Mouse (Mus musculus) hindbrain, embryonic 11.5 days (tissue): Measurements from ENCODE around the gene Usp3. TPM values are rescaled to one million over a fixed set of nuclear protein-coding genes. Genes with fewer than 3 reads are reported as not detected.

Experiments used
- ATAC-seq: fragments of 200-750 bp; cut with Nextera tagmentation; 2 replicates; pipeline ENCODE4 v1.8.0; 2017; ENCODE audit warnings: mild to moderate bottlenecking, moderate TSS enrichment, moderate library complexity; ENCODE audit not compliant: low FRiP score
- DNase-seq: peaks from one replicate; pipeline ENCODE4 v3.0.0-alpha.2; 2015; ENCODE audit warnings: low spot score
- H3K27ac ChIP-seq: fragments of 300-500 bp; sonication (generic); 2 replicates; pipeline ENCODE4 v1.5.1; 2014; ENCODE audit warnings: mild to moderate bottlenecking, low read depth, low read length
- H3K27me3 ChIP-seq: fragments of 300-500 bp; sonication (generic); 2 replicates; pipeline ENCODE4 v1.6.1; 2014; ENCODE audit warnings: mild to moderate bottlenecking, low read length, moderate library complexity, mixed read lengths; ENCODE audit not compliant: control insufficient read depth, insufficient read depth
- H3K36me3 ChIP-seq: fragments of 300-500 bp; sonication (generic); 2 replicates; pipeline ENCODE4 v1.6.1; 2014; ENCODE audit warnings: mild to moderate bottlenecking, low read length, moderate library complexity, mixed read lengths; ENCODE audit not compliant: control insufficient read depth, insufficient read depth
- H3K4me1 ChIP-seq: fragments of 300-500 bp; sonication (generic); replicated peaks from 2 replicates; pipeline ENCODE4 v1.6.1; 2014; ENCODE audit warnings: low read length, mixed read lengths; ENCODE audit not compliant: control insufficient read depth, insufficient read depth
- H3K4me2 ChIP-seq: fragments of 300-500 bp; sonication (generic); replicated peaks from 2 replicates; pipeline ENCODE4 v1.6.1; 2014; ENCODE audit warnings: mild to moderate bottlenecking, low read depth, low read length
- H3K4me3 ChIP-seq: fragments of 300-500 bp; sonication (generic); 2 replicates; pipeline ENCODE4 v1.5.1; 2014; ENCODE audit warnings: low read depth, low read length
- H3K9ac ChIP-seq: fragments of 300-500 bp; sonication (generic); 2 replicates; pipeline ENCODE4 v1.6.1; 2014; ENCODE audit warnings: low read depth, low read length
- H3K9me3 ChIP-seq: fragments of 300-500 bp; sonication (generic); 2 replicates; pipeline ENCODE4 v1.6.1; 2016; ENCODE audit warnings: low read length; ENCODE audit not compliant: control insufficient read depth
- WGBS: fragments of 180-500 bp; shearing (Covaris S2); extraction: QIAGEN DNeasy Blood & Tissue Kit; methylation state at CpG from one replicate; pipeline ENCODE4 v1.1.7; 2014; 5-methylcytosine and 5-hydroxymethylcytosine counted together
- polyA plus RNA-seq: library from polyadenylated mRNA; unstranded; fragments of >200 nt; fragmentation: Nextera tagmentation; extraction: Ambion mirVana; gene quantifications from 2 replicates; pipeline ENCODE4 v1.2.1, GENCODE M21; 2014

Gene Usp3
- polyA plus RNA-seq, 1 experiment from 2014 or later: 101 TPM

GRCm38 (mm10) chr9:66620581-66620981 is 27.6 kb upstream of the Usp3 start:
- Histone ChIP-seq H3K4me2 (no peak overlapping the region), H3K27ac (peak overlapping the region; percentile 30; the same call in 1 of the 2 replicates), H3K9me3 (no peaks in the 10 kb centered on the region), H3K9ac (no peak overlapping the region), H3K4me3 (no peak overlapping the region), H3K27me3 (no peaks in the 10 kb centered on the region), H3K4me1 (peaks cover 2% of the 10 kb centered on the region; the same call in 1 of the 2 replicates), H3K36me3 (no peaks in the 10 kb centered on the region)
- 48% methylated on average over 6 of the region's 6 CpGs for WGBS
- ATAC-seq (no peak), DNase-seq (peak; percentile 46)

GRCm38 (mm10) chr9:66620055-66620454 is 27.1 kb upstream of the Usp3 start:
- Histone ChIP-seq H3K27me3 (no peaks in the 10 kb centered on the region), H3K36me3 (no peaks in the 10 kb centered on the region), H3K4me3 (no peak overlapping the region), H3K9me3 (no peaks in the 10 kb centered on the region), H3K9ac (no peak overlapping the region), H3K4me1 (peaks cover 2% of the 10 kb centered on the region; the same call in 1 of the 2 replicates), H3K4me2 (no peak overlapping the region), H3K27ac (peak overlapping the region; percentile 30; the same call in 1 of the 2 replicates)
- no peak for ATAC-seq
- WGBS: 67% methylated on average over 1 of the region's 1 CpGs
- no peak for DNase-seq

- Histone ChIP-seq H3K9me3 (no peaks in the 10 kb centered on the region), H3K4me2 (no peak overlapping the region), H3K27ac (no peak overlapping the region), H3K27me3 (no peaks in the 10 kb centered on the region), H3K4me1 (peaks cover 2% of the 10 kb centered on the region; the same call in 1 of the 2 replicates), H3K36me3 (no peaks in the 10 kb centered on the region), H3K9ac (no peak overlapping the region), H3K4me3 (no peak overlapping the region)
- WGBS: 100% methylated on average over 2 of the region's 2 CpGs
- DNase-seq (no peak), ATAC-seq (no peak)
Measured at GRCm38 (mm10) chr9:66617812-66618211, 24.9 kb upstream of the Usp3 start.

GRCm38 (mm10) chr9:66616858-66617257 is 23.9 kb upstream of the Usp3 start:
- DNase-seq (no peak), ATAC-seq (no peak)
- Histone ChIP-seq H3K4me2 (no peak overlapping the region), H3K27ac (no peak overlapping the region), H3K9me3 (no peaks in the 10 kb centered on the region), H3K4me3 (no peak overlapping the region), H3K9ac (no peak overlapping the region), H3K36me3 (no peaks in the 10 kb centered on the region), H3K27me3 (no peaks in the 10 kb centered on the region), H3K4me1 (peaks cover 2% of the 10 kb centered on the region; the same call in 1 of the 2 replicates)
- WGBS: 76% methylated on average over 4 of the region's 4 CpGs

- no peak overlapping the region for H3K27ac ChIP-seq
- DNase-seq (no peak), ATAC-seq (no peak)
Measured at GRCm38 (mm10) chr9:66615141-66615540, 22.2 kb upstream of the Usp3 start.

GRCm38 (mm10) chr9:66614547-66614946 is 21.6 kb upstream of the Usp3 start:
- Histone ChIP-seq H3K4me2 (no peak overlapping the region), H3K4me3 (no peak overlapping the region), H3K36me3 (no peaks in the 10 kb centered on the region), H3K4me1 (no peaks in the 10 kb centered on the region), H3K27me3 (no peaks in the 10 kb centered on the region), H3K9me3 (no peaks in the 10 kb centered on the region), H3K9ac (no peak overlapping the region), H3K27ac (no peak overlapping the region)
- DNase-seq (no peak), ATAC-seq (no peak)
- 81% methylated on average over 7 of the region's 7 CpGs for WGBS

More at GRCm38 (mm10) chr9:66615141-66615540, 22.2 kb upstream of the Usp3 start:
- no peaks in the 10 kb centered on the region for H3K4me1 ChIP-seq
- no peak overlapping the region for H3K4me2 ChIP-seq
- WGBS: 77% methylated on average over 9 of the region's 9 CpGs
- no peaks in the 10 kb centered on the region for H3K9me3 ChIP-seq
- no peaks in the 10 kb centered on the region for H3K27me3 ChIP-seq
- H3K4me3 ChIP-seq: no peak overlapping the region
- H3K36me3 ChIP-seq: no peaks in the 10 kb centered on the region
- no peak overlapping the region for H3K9ac ChIP-seq

GRCm38 (mm10) chr9:66613667-66614066 is 20.7 kb upstream of the Usp3 start:
- no peak overlapping the region for H3K4me2 ChIP-seq
- no peaks in the 10 kb centered on the region for H3K9me3 ChIP-seq
- H3K27ac ChIP-seq: no peak overlapping the region
- H3K4me1 ChIP-seq: no peaks in the 10 kb centered on the region
- H3K27me3 ChIP-seq: no peaks in the 10 kb centered on the region
- ATAC-seq (no peak), DNase-seq (no peak)
- WGBS: 86% methylated on average over 7 of the region's 7 CpGs
- no peaks in the 10 kb centered on the region for H3K36me3 ChIP-seq
- no peak overlapping the region for H3K9ac ChIP-seq
- H3K4me3 ChIP-seq: no peak overlapping the region

- no peak overlapping the region for H3K27ac ChIP-seq
- no peaks in the 10 kb centered on the region for H3K9me3 ChIP-seq
- no peaks in the 10 kb centered on the region for H3K4me1 ChIP-seq
- no peak overlapping the region for H3K4me3 ChIP-seq
- 22% methylated on average over 18 of the region's 18 CpGs for WGBS
- H3K36me3 ChIP-seq: no peaks in the 10 kb centered on the region
- peak; percentile 47; the same call in 1 of the 2 replicates for ATAC-seq
- DNase-seq: peak; percentile 89
- peak overlapping the region; percentile 22; the same call in 1 of the 2 replicates for H3K4me2 ChIP-seq
- no peak overlapping the region for H3K9ac ChIP-seq
- H3K27me3 ChIP-seq: 0 out of 2 replicates have a peak, but pooled peaks cover 2% of the 10 kb centered on the region
Measured at GRCm38 (mm10) chr9:66611478-66612093, 18.6 kb upstream of the Usp3 start.

GRCm38 (mm10) chr9:66608817-66609345 is 15.9 kb upstream of the Usp3 start:
- Histone ChIP-seq H3K9ac (no peak overlapping the region), H3K4me2 (no peak overlapping the region), H3K4me3 (no peak overlapping the region), H3K36me3 (no peaks in the 10 kb centered on the region), H3K27me3 (0 out of 2 replicates have a peak, but pooled peaks cover 2% of the 10 kb centered on the region), H3K4me1 (no peaks in the 10 kb centered on the region), H3K27ac (no peak overlapping the region), H3K9me3 (no peaks in the 10 kb centered on the region)
- ATAC-seq: no peak
- DNase-seq: no peak
- 79% methylated on average over 5 of the region's 5 CpGs for WGBS
